Mouse (Mus musculus) adrenal gland, adult 8-10 months (tissue): ENCODE measurements around the gene Ankrd26. TPM values are rescaled to one million over a fixed set of nuclear protein-coding genes. Genes with fewer than 3 reads are reported as not detected.
"Not testable (repeated sequence)": the region's sequence is repeated elsewhere in the genome, so short reads cannot be mapped to it uniquely, and the experiment has no call there.

Source experiments
- DNase-seq: peaks from one replicate; pipeline ENCODE4 v3.0.0; 2022
- total RNA-seq, 4 experiments: library from RNA; stranded (reverse); gene quantifications; 2 replicates each; pipeline ENCODE4 v1.2.4; 2022

Ankrd26 gene
- 1 to 10 TPM; 4.3 to 8.4 (median 6.1) TPM for total RNA-seq

DNA sequence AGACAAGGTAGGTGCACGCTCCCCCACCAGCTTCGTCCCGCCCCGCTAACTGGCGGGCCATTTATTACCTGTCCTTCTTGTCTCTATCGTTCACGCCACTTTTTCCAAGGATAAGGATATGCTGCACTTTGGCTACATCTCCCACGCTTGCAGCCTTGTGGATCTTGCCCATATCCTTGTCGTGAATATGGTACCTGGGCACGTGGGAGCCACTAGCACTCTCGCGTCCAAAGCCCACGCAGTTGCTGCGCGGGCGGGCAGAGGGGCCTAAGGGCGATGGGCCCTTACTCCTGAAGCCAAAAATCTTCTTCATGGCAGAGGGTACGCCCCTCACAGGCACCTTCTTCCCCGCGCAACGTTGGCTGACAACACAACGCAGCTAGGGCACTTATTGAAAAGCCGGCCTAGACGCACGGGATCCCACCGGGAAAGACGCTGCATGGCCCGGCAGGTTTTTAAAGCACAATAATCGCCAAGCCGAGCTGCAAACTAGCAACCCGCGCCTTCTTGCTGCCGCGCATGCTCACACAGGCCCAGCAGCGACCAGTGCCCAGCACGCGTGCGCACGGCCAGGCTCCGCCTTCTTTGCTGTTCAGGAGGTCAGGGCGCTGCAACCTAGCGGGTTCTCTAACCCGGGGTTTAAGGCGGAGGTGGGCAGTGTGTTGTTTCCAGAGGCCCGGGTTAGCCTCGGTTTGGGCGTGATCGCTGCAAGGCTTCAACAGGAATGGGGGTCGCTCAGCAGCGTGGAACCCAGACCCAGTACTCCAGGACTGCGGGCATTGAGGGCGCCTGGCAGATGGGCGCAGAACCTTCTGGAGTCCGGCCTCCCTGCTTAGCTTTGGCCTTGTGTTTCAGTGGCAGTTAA is at the start of gene Ankrd26:
TSS of gene Ankrd26 (minus strand) at position 482 of the 865 bp plus-strand sequence.
- DNase-seq, result peak; percentile 90

GRCm38 (mm10) chr6:118608906-118609305 is 46.9 kb upstream of the Ankrd26 start:
- no peak for DNase-seq

DNA sequence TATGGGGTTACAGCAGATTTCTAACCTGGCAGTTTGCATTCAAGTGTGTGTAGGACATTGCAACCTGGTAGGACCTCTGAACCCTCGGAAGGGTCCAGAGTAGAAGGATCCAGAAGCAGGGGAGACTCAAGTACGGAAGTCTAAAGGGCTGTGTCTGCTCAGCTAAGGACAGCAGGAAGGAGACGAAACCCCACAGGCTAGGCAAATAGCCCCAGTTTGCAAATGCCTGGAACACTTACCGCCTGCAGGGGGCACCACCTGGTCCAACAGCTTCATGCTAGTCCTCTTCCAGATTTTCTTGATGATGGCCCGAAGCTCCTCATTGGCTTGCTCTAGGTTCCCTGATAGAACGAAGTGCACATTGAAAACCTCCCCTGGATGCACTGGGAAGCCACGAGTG is 43.9 kb upstream of the Ankrd26 start:
- no peak for DNase-seq

DNA sequence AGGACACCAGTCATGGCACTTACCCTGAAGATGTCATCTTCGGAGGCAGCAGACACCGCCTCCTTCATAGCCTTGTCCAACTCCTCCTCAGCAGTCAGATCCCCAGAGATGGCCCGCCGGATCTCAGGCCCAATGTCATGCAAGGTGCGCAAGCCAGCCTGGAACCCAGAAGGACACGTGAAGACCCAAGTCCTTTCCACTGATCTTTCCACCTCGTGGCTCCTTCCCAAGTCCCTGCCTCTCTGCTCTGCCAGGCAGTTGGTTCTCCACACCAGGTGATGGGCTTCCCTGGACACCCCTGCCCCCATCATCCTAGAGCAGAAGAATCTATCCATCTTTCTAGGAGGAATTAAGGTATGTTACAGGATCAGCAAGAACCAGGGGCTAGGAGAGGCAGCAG is 41.8 kb upstream of the Ankrd26 start:
- no peak for DNase-seq

DNA sequence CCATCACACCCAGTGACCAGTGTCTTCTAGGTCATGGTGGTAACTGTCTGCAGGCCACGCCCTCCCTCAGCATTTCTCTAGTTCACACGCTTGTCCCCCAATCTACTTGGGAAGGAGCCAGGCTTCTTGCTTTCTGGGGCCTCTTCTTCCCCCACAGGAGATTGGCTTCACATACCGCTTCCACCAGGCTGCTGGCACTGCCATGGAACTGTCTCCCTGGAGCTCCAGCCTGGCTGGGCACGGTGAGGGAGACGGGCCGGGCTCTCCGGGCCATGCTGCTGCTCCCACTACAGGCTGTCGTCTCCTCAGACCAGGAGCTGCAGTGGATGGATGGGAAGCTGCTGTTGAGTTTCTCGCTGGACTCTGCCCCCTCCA is 33.6 kb upstream of the Ankrd26 start:
- DNase-seq, result no peak

GRCm38 (mm10) chr6:118594833-118595680 is 33.0 kb upstream of the Ankrd26 start:
- DNase-seq, result no peak

DNA sequence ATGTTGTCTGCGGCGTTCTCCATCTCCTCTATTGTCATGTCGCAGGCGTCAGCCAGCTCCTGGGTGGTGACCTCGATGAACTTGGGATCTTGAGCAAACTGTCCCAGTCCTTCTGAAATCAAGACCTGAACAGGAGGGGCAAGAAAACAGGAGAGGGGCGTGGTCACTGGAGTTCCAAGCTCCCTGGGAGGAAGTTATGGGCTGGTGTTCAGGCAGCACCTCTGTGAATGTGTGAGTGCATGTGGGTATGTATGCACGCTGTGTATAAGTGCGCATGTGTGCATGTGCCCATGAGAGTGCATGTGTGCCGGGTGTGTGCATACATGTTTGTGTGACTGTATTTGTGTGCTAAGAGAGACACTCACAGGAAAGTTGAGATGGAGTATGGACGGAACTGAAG is 32.0 kb upstream of the Ankrd26 start:
- no peak for DNase-seq

DNA sequence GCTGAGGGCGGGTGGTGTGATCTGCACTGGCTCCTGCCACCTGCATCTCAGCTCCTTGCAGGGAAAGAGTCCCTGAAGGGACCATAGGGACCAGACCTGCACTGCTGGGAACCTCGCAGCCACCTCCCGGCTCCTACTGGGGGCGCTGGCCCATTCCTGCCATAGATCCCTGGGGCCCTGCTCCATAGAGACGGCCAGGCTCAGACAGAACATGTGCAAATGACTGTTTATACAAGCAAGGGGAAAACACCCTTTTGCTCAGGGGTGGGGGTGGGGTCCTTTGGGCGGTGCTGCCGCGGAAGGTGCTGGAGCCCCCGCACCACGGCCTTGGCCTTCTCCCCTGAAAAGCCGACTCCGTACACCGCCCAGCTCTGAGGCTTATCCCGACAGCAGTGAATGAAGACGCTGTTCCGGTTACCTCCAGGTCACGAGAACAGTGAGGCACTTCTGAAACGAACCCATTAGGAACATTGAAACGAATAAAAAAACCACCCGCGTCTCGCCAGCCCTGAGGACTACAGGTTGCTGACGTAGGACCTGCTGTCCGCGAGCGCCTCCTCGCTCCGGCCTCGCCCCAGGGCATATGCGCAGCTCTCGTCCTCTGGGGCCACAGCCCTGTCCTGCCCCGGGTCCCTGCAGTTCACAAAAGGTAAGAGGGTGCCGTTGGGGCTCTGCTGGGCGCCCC is 31.5 kb upstream of the Ankrd26 start:
- DNase-seq, result no peak

- DNase-seq, result no peak
Measured at GRCm38 (mm10) chr6:118592662-118593376, 30.8 kb upstream of the Ankrd26 start.

- DNase-seq, result not testable (repeated sequence)
Measured at GRCm38 (mm10) chr6:118578741-118579140, 16.7 kb upstream of the Ankrd26 start.

DNA sequence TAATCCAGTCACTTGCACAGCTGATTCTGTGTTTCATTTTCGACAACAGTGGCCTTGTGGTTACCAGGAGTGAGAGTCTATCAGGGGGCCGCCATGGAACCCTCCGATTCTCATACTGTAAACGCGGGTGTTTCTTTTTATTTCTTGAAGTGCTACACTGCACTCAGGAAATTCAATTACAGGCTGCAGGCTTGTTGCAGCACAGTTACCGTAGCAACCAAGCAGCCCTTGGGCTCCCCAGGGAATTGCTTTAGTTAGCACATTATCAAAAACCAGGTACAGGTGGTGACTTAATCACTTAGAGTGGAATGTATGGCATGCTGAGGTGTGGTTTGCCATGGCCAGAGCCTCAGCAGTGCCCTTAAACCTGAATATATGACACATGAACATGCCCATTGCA is 12.3 kb upstream of the Ankrd26 start:
- no peak for DNase-seq

DNA sequence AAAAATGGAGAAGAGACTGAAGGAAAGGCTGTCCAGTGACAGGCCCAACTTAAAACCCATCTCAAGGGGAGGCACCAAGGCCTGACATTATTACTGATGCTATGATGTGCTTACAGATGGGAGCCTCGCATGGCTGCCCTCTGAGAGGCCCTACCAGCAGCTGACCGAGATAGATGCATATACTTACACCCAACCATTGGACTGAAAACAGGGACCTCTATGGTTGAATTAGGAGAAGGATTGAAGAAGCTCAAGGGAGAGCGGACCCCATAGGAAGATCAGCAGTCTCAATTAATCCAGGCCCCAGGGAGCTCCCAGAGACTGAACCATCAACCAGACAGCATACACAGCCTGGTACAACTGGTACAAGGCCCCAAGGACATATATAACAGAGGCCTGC is 5.8 kb upstream of the Ankrd26 start:
- no peak for DNase-seq

- no peak for DNase-seq
Measured at GRCm38 (mm10) chr6:118561225-118561624, 801 bp downstream of the Ankrd26 start.

- DNase-seq, result no peak
Measured at GRCm38 (mm10) chr6:118538627-118539026, 23.4 kb downstream of the Ankrd26 start.

GRCm38 (mm10) chr6:118537201-118537600 is 24.8 kb downstream of the Ankrd26 start:
- DNase-seq, result not testable (repeated sequence)

DNA sequence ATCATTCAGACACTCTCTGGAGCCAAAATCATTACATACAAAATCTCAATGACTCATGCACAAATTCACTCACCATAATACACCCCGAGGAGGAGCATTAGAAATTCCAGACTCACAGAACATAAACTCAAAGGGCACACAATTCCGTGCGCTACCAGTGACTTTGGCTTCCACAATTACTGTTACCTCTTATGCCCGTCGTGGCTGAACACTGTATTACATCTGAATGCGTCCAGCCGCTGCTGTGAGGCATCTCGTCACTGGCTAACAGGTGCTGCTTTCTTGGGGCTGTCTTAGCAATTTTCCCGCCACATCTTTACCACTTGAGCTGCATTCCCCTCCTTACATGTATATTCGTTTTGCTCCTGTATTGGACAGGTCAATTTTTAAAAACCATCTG is 26.7 kb downstream of the Ankrd26 start:
- no peak for DNase-seq

GRCm38 (mm10) chr6:118533381-118533780 is 28.6 kb downstream of the Ankrd26 start:
- no peak for DNase-seq

GRCm38 (mm10) chr6:118520668-118521067 is 41.4 kb downstream of the Ankrd26 start:
- DNase-seq, result no peak

- DNase-seq, result no peak
Measured at GRCm38 (mm10) chr6:118513335-118514012, 48.6 kb downstream of the Ankrd26 start.

DNA sequence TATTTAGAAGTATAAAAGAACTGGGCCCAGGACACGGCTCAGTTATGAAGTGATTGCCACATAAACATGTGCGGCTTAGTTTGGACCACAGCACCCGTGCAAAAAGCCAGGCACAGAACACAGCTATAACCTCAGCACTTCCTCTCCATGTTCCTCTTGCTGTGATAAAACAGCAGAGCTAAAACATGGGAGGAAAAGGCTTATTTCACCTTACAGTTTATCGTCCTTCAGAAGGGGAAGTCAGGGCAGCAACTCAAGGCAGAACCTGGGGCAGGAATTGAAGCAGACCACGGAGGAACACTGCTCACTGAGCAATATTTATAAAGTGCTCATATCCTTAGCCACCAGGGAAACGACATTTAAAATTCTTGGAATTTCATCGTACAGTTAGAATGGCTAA is 63.0 kb downstream of the Ankrd26 start:
- no peak for DNase-seq

- no peak for DNase-seq
Measured at GRCm38 (mm10) chr6:118482125-118482524, 79.9 kb downstream of the Ankrd26 start.
